Mouse (Mus musculus): ENCODE measurements around the gene Tspan15.
A peak's percentile ranks its signal among the peaks of the same experiment; 100 is the strongest.

Tspan15 gene

GRCm38 (mm10) chr10:62186882-62187281 is 44.2 kb downstream of the Tspan15 start:
- DNase-seq = peak; percentile 76

- DNase-seq = peak; percentile 98
Measured at GRCm38 (mm10) chr10:62183053-62183452, 48.0 kb downstream of the Tspan15 start.

GRCm38 (mm10) chr10:62182471-62183014 is 48.5 kb downstream of the Tspan15 start:
- no peak for DNase-seq

GRCm38 (mm10) chr10:62181701-62182100 is 49.4 kb downstream of the Tspan15 start:
- peak; percentile 61 for DNase-seq

GRCm38 (mm10) chr10:62179944-62180343 is 51.1 kb downstream of the Tspan15 start:
- DNase-seq = no peak

GRCm38 (mm10) chr10:62174533-62175313 is 56.3 kb downstream of the Tspan15 start:
- DNase-seq = no peak

- no peak for DNase-seq
Measured at GRCm38 (mm10) chr10:62173941-62174448, 57.1 kb downstream of the Tspan15 start.

GRCm38 (mm10) chr10:62172841-62173553 is 58.1 kb downstream of the Tspan15 start:
- DNase-seq = no peak

- DNase-seq = no peak
Measured at GRCm38 (mm10) chr10:62162410-62162809, 68.6 kb downstream of the Tspan15 start.

GRCm38 (mm10) chr10:62149929-62150328 is 81.1 kb downstream of the Tspan15 start:
- no peak for DNase-seq

- DNase-seq = peak; percentile 13
Measured at GRCm38 (mm10) chr10:62147466-62148248, 83.4 kb downstream of the Tspan15 start.

GRCm38 (mm10) chr10:62145957-62146356 is 85.1 kb downstream of the Tspan15 start:
- DNase-seq = no peak

GRCm38 (mm10) chr10:62143820-62144219 is 87.2 kb downstream of the Tspan15 start, which contains the start of gene Fam241b:
Gene Fam241b (minus strand): TSS chr10:62143920.
- no peak for DNase-seq

- DNase-seq = no peak
Measured at GRCm38 (mm10) chr10:62138040-62138439, 93.0 kb downstream of the Tspan15 start.

- DNase-seq = no peak
Measured at GRCm38 (mm10) chr10:62137150-62137549, 93.9 kb downstream of the Tspan15 start.

- no peak for DNase-seq
Measured at GRCm38 (mm10) chr10:62135696-62136470, 95.2 kb downstream of the Tspan15 start.
